Mouse (Mus musculus): ENCODE results near the gene Foxa2.

DNA sequence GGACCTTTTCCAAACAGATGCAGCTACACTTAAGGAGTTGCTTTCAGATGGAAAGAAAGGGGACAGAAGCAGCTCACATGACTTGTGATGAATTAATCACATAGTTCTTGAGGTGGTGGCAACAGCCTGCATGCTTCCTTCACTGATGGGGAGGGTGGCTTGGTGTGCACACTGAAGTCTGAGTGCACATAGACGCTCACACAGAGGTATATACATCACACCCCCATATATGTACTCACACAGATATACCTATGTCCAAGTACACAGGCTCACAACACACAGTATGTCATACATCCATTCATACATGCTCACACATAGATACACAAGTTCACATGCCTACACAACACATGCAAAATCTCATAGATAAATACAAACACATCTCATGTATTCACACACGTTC, 45.3 kb upstream of the Foxa2 start:
- TF ChIP-seq CTCF (conservative IDR thresholded peaks at IDR 0.05; ENCODE audit: low read length) (no peak), NANOG (IDR thresholded peaks at IDR 0.05; ENCODE audit: borderline replicate concordance, low read length) (no peak), POU5F1 (IDR thresholded peaks at IDR 0.05; ENCODE audit: borderline replicate concordance, low read length) (no peak)

Measured in E14TG2a.4 (cell line).